Mouse (Mus musculus) embryonic facial prominence, embryonic 11.5 days (tissue): ENCODE data around the gene Sox21. TPM values are rescaled to one million over a fixed set of nuclear protein-coding genes. Genes with fewer than 3 reads are reported as not detected.

ENCODE experiments used
- ATAC-seq: fragments of 200-750 bp; cut with Nextera tagmentation; replicated peaks from 2 replicates; pipeline ENCODE4 v1.8.0; 2017; ENCODE audit warnings: low read depth; ENCODE audit not compliant: insufficient number of reproducible peaks, low FRiP score, low TSS enrichment
- DNase-seq: peaks from one replicate; pipeline ENCODE4 v3.0.0-alpha.2; 2015; ENCODE audit warnings: low spot score
- H3K27ac ChIP-seq: fragments of 300-500 bp; sonication (generic); replicated peaks from 2 replicates; pipeline ENCODE4 v1.5.1; 2014; ENCODE audit warnings: mild to moderate bottlenecking, low read depth, low read length, control low read depth
- H3K27me3 ChIP-seq: fragments of 300-500 bp; sonication (generic); 2 replicates; pipeline ENCODE4 v1.6.1; 2014; ENCODE audit warnings: mild to moderate bottlenecking, low read length, moderate library complexity, mixed read lengths; ENCODE audit not compliant: control insufficient read depth, insufficient read depth
- H3K36me3 ChIP-seq: fragments of 300-500 bp; sonication (generic); replicated peaks from 2 replicates; pipeline ENCODE4 v1.6.1; 2014; ENCODE audit warnings: low read depth, mild to moderate bottlenecking, low read length, moderate library complexity, mixed read lengths; ENCODE audit not compliant: control insufficient read depth, insufficient read depth
- H3K4me1 ChIP-seq: fragments of 300-500 bp; sonication (generic); 2 replicates; pipeline ENCODE4 v1.6.1; 2014; ENCODE audit warnings: low read length, mixed read lengths; ENCODE audit not compliant: control insufficient read depth, insufficient read depth
- H3K4me2 ChIP-seq: fragments of 300-500 bp; sonication (generic); 2 replicates; pipeline ENCODE4 v1.6.1; 2014; ENCODE audit warnings: low read depth, mild to moderate bottlenecking, control low read depth, low read length, moderate library complexity
- H3K4me3 ChIP-seq: fragments of 300-500 bp; sonication (generic); 2 replicates; pipeline ENCODE4 v1.5.1; 2014; ENCODE audit warnings: low read depth, low read length, control low read depth
- H3K9ac ChIP-seq: fragments of 300-500 bp; sonication (generic); replicated peaks from 2 replicates; pipeline ENCODE4 v1.6.1; 2014; ENCODE audit warnings: mild to moderate bottlenecking, control low read depth, low read length
- H3K9me3 ChIP-seq: fragments of 300-500 bp; sonication (generic); replicated peaks from 2 replicates; pipeline ENCODE4 v1.6.1; 2016; ENCODE audit warnings: mild to moderate bottlenecking, low read length, inconsistent platforms, mixed read lengths; ENCODE audit not compliant: control insufficient read depth
- WGBS: fragments of 180-500 bp; shearing (Covaris S2); extraction: QIAGEN DNeasy Blood & Tissue Kit; methylation state at CpG from one replicate; pipeline ENCODE4 v1.1.7; 2014; 5-methylcytosine and 5-hydroxymethylcytosine counted together
- polyA plus RNA-seq: library from polyadenylated mRNA; unstranded; fragments of >200 nt; fragmentation: Nextera tagmentation; extraction: Ambion mirVana; gene quantifications from 2 replicates; pipeline ENCODE4 v1.2.1, GENCODE M21; 2014

Sox21 gene
- 2.7 and 5.0 TPM in 2 replicates for polyA plus RNA-seq

DNA sequence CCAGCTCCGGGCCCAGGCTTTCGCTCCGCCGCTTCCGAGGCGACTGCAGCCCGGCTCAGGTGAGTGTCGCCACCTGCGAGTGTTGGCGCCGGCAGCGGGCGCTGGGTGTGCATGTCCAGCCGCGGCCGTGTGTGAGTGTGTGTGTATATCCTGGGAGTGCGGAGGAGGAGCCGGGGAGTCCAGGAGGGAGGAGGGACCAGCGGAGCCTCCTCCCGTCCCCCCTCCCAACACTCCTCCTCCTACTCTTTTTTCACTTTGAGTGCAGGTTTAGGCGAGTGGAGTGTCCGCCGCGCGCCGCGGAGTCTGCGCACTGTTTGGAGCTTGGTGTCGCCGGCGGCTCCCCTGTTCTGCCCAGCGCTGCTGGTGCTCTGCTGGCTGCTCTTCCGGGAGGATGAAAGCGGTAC lies at the start of gene Sox21:
Sox21 (minus strand) TSS at position 145 of the 404 bp plus-strand sequence.
- Histone ChIP-seq H3K27me3 (peaks cover 46% of the 10 kb centered on the region), H3K9ac (peak within 1 kb of the TSS; percentile 58), H3K4me1 (peaks cover 13% of the 10 kb centered on the region), H3K9me3 (no peaks in the 10 kb centered on the region), H3K4me2 (peak within 1 kb of the TSS; percentile 92), H3K4me3 (peak within 1 kb of the TSS; percentile 53), H3K36me3 (no peaks in the 10 kb centered on the region), H3K27ac (no peak within 1 kb of the TSS; the same call in 1 of the 2 replicates)
- WGBS, result 0% methylated on average over 30 of the region's 34 CpGs
- peak; percentile 74 for DNase-seq
- peak; percentile 87 for ATAC-seq

DNA sequence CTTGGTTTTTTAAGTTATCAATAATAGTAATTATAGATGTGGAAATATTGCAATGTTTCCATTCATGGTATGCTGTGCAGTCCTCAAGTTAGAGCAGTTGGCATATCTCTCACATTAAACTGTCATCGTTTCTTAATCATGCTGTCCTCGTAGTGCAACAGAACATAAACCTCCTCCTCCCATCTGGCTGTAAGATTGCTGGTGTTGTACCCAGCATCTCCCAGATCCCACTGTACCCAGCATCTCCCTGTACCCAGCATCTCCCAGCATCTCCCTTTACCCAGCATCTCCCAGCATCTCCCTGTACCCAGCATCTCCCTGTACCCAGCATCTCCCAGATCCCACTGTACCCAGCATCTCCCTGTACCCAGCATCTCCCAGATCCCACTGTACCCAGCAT lies 49.3 kb upstream of the Sox21 start:
- Histone ChIP-seq H3K36me3 (no peaks in the 10 kb centered on the region), H3K9ac (no peak overlapping the region), H3K9me3 (no peaks in the 10 kb centered on the region), H3K4me2 (no peak overlapping the region), H3K27ac (no peak overlapping the region), H3K4me3 (no peak overlapping the region), H3K4me1 (no peaks in the 10 kb centered on the region), H3K27me3 (no peaks in the 10 kb centered on the region)
- DNase-seq (no peak), ATAC-seq (no peak)
- WGBS, result 81% methylated on average over 2 of the region's 2 CpGs

DNA sequence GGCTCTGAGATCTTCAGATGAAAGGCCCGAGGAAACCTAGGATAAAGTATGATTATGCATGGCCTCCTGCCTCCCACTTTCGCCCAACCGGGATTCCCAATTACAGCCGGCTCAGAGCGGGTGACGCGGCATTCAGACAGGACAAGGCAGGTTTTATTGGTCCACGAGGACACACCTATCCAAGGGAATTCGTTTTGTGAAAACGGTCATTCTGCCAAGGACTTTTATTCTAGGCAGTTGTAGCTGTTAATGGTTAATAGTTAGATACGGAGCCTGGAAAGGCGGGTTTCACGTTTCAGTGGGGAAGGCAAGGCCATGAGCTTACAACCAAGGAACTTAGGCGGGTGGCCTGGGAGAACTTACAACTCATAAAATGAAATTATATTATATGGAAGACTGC lies 46.1 kb upstream of the Sox21 start:
- ATAC-seq, result no peak
- no peak overlapping the region for H3K4me2 ChIP-seq
- H3K36me3 ChIP-seq, result no peaks in the 10 kb centered on the region
- WGBS, result 79% methylated on average over 14 of the region's 14 CpGs
- H3K4me3 ChIP-seq, result no peak overlapping the region
- H3K4me1 ChIP-seq, result no peaks in the 10 kb centered on the region
- H3K9ac ChIP-seq, result no peak overlapping the region
- no peak for DNase-seq
- no peak overlapping the region for H3K27ac ChIP-seq
- no peaks in the 10 kb centered on the region for H3K9me3 ChIP-seq
- no peaks in the 10 kb centered on the region for H3K27me3 ChIP-seq

DNA sequence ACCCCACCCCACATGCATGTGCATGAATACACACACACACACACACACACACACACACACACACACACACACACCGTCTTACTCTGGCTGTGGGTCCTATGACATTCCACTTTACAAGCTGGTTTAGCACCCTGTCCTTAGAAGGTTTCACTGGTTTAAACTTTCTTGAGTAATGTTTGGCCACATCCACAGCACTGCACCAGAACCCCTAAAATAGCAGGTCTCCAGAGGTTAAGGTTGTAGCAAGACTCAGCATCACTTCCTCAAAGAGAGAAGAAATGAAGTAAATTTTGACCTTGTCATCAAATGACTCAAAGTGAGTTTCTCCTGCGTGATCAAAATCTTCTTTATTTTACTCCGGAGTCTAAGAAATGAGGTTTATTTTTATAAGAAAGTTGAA lies 45.4 kb upstream of the Sox21 start:
- Histone ChIP-seq H3K4me2 (no peak overlapping the region), H3K27me3 (no peaks in the 10 kb centered on the region), H3K9me3 (no peaks in the 10 kb centered on the region), H3K9ac (no peak overlapping the region), H3K36me3 (no peaks in the 10 kb centered on the region), H3K27ac (no peak overlapping the region), H3K4me1 (no peaks in the 10 kb centered on the region), H3K4me3 (no peak overlapping the region)
- no peak for DNase-seq
- no peak for ATAC-seq
- 88% methylated on average over 3 of the region's 3 CpGs for WGBS

DNA sequence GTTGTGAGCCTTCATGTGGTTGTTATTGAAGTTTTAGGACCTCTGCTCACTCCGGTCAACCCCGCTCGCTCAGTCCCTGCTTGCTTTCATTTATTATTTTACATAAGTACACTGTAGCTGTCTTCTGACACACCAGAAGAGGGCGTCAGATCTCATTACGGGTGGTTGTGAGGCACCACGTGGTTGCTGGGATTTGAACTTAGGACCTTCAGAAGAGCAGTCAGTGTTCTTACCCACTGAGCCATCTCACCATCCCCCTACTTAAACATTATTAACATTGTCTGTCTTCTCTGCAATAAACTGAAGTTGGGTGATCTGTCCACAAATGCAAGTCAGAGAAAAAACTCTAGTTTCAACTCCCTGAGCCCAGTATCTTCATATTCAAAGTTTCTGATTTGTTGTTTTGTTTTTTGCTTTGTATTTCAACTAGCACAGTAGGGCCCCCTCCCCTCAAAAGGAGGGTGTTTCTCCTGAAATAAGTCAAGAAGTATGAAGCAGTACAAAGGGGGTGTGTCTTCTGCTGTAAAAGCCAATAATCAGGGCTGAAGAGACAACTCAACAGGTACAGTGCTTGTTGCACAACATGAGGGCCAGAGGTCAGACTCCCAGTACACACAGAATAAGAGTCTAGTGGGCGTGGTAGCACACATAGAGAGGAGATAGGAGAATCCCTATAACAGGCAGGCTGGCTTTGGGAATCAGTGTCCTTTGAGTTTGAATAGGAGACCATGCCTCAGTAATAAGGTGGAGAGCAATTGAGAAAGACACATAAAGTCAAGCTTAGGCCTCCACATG lies 41.1 kb upstream of the Sox21 start:
- no peak for ATAC-seq
- Histone ChIP-seq H3K4me1 (no peaks in the 10 kb centered on the region), H3K4me3 (no peak overlapping the region), H3K27ac (no peak overlapping the region), H3K27me3 (no peaks in the 10 kb centered on the region), H3K9me3 (no peaks in the 10 kb centered on the region), H3K36me3 (no peaks in the 10 kb centered on the region), H3K4me2 (no peak overlapping the region), H3K9ac (no peak overlapping the region)
- WGBS, result 79% methylated on average over 7 of the region's 7 CpGs
- no peak for DNase-seq

DNA sequence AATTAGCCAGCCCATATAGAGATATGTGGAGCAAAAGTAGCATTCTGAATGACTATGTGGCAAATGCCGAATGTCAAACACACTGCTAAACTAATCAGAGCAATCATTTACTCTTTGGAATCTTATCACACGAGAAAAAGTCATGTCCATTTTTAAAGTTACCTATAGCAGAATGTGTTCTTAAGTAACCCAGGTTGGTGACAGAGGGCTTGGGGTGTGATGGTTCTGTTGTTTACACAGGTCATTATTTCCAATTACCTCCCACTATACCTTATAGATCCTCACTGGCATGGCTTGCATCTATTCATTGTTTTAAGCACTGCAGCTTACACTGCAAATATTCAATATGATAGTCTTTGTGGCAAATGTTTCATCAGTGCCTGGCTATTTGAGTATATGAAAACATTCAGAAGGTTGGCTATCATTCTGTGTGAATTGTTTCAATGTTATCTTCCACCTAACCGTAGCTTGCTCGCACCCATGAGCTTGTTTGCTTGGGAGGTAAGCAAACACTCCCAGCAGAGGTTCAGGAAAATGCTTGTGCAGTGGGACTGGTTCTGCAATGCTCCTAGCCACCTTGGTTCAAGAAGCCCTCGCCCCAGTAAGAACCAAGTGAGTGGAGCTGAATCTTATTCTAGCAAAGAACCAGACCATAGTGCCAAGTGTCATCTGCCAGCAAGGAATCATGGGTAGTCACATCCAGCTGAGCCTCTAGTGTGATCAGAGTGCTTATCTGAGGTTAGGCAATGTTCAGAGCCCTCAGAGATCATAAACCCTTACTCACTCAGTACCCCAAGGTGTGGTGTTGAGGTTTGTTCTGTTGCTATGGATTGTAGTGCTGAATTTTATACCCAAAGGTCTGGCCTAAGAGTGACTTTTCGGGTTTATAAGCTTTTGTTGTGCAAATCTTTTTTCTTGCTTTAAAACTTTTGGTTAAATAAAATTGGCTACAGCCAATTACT lies 36.0 kb upstream of the Sox21 start:
- WGBS, result 82% methylated on average over 6 of the region's 6 CpGs
- Histone ChIP-seq H3K9me3 (no peaks in the 10 kb centered on the region), H3K4me3 (no peak overlapping the region), H3K27me3 (no peaks in the 10 kb centered on the region), H3K27ac (no peak overlapping the region), H3K9ac (no peak overlapping the region), H3K36me3 (no peaks in the 10 kb centered on the region), H3K4me2 (no peak overlapping the region), H3K4me1 (no peaks in the 10 kb centered on the region)
- no peak for ATAC-seq
- DNase-seq, result no peak

DNA sequence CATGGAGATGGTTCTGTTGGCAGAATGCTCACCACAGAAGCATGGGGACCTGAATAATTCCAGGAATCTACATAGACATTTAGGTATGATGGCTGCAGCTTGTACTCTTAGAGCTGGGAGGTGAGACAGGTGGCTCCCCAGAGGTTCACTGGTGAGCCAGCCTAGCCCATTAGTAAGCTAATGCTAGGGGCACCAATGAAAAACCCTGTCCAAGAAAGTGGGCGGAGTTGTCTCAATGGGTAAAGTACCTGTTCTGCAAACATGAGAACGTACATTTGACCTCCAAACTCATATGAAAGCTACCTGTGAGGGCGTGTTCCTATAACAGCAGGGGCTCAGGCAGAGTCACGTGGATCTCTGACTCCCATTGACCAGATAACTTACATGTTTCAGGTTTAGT lies 32.0 kb upstream of the Sox21 start:
- H3K9ac ChIP-seq, result no peak overlapping the region
- H3K4me3 ChIP-seq, result no peak overlapping the region
- no peak overlapping the region for H3K4me2 ChIP-seq
- H3K4me1 ChIP-seq, result no peaks in the 10 kb centered on the region
- no peak overlapping the region for H3K27ac ChIP-seq
- no peak for ATAC-seq
- H3K36me3 ChIP-seq, result no peaks in the 10 kb centered on the region
- no peak for DNase-seq
- H3K27me3 ChIP-seq, result no peaks in the 10 kb centered on the region
- 78% methylated on average over 4 of the region's 4 CpGs for WGBS
- H3K9me3 ChIP-seq, result no peaks in the 10 kb centered on the region

DNA sequence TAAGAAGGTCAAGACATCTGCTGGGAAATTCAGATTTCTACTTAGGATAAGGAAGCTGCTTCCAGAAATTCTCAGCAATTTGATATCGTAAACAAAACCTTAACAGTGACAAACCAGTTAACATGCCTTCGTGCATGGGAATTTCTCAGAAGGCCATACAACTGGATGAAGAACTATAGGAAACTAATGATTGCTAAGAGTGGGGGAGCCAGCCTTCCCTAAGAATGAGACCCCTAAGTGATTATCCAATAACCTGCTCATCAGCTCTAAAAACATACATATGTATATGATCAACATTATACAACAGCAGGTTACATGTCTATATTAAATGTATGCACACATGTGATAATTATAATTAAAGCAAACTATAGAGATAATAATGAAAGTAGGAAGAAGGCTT lies 29.8 kb upstream of the Sox21 start, which contains the start of gene Gm9376:
Gm9376 (plus strand) TSS at position 301 of the 400 bp plus-strand sequence.
- H3K4me1 ChIP-seq, result no peaks in the 10 kb centered on the region
- H3K4me3 ChIP-seq, result no peak within 1 kb of the TSS
- no peaks in the 10 kb centered on the region for H3K9me3 ChIP-seq
- H3K36me3 ChIP-seq, result no peaks in the 10 kb centered on the region
- DNase-seq (no peak), ATAC-seq (no peak)
- no peak within 1 kb of the TSS for H3K9ac ChIP-seq
- H3K27ac ChIP-seq, result no peak within 1 kb of the TSS
- 80% methylated on average over 2 of the region's 2 CpGs for WGBS
- H3K27me3 ChIP-seq, result no peaks in the 10 kb centered on the region
- H3K4me2 ChIP-seq, result no peak within 1 kb of the TSS
